Mouse (Mus musculus) embryonic stem cell, embryonic (primary cell): ENCODE measurements around the gene C1ql3.

ENCODE experiments used
- CTCF ChIA-PET, 4 experiments: fragments of 300-600 bp in 2 of 4; fragments of 350-600 bp in 2 of 4; sonication (Branson Sonifier 250); formaldehyde crosslinking; loops; one replicate each; lab custom pipeline; 2022; ENCODE audit warnings: inconsistent platforms in 2 of 4; lab: Charles Lee
- POLR2A ChIA-PET, 4 experiments: fragments of 300-600 bp in 2 of 4; fragments of 350-600 bp in 2 of 4; sonication (Branson Sonifier 250); formaldehyde crosslinking; loops; one replicate each; lab custom pipeline; 2022; ENCODE audit warnings: antibody characterized with exemption in 4 of 4, inconsistent platforms in 1 of 4; lab: Charles Lee

C1ql3 gene

GRCm38 (mm10) chr2:12970049-12970724 is 41.4 kb downstream of the C1ql3 start:
- CTCF ChIA-PET = no interaction called here
- POLR2A ChIA-PET = no interaction called here

DNA sequence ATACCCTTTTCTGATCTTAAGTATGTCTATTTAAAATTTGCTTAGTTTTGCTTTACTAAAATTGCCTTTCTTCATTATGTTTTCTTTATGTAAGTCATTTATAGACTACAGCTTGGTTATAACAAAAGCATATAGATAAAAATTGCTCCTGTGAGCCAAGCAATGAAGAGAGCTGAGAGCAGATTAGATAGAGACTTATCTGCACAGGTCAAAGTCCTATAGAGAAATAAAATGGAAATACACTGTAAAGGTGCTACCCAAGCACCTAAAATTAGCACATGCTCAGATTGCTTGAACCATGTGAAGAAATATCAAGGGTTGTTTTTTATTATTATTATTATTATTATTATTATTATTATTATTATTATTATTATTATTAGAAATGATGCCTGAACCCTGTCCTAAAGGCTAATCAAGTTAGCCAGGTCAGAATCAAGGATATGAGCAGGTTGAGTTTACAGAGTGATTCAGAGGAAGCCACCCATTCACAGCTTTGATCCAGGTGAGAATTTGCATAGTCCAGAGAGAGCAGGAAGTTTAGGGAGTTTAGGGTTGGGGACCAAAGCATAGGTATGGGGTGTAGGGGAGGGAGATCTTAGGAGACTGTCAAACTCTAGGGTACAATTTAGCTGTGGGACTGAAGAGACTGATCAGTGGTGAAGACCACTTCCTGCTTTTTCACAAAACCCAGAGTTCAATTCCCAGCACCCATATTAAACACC is 54.7 kb downstream of the C1ql3 start:
- CTCF ChIA-PET = no interaction called here
- POLR2A ChIA-PET = interaction anchor here in 1 of 4 experiments (0.6 kb wide), 1 partner anchor 120 kb away, joined by 4 read pairs; no protein-coding TSS in a partner anchor
